Mouse (Mus musculus): ENCODE results near the gene Thy1. TPM values are rescaled to one million over a fixed set of nuclear protein-coding genes. Genes with fewer than 3 reads are reported as not detected.

Thy1 gene
- polyA plus RNA-seq, 1 experiment from 2014 or later, result 21.5 TPM

DNA sequence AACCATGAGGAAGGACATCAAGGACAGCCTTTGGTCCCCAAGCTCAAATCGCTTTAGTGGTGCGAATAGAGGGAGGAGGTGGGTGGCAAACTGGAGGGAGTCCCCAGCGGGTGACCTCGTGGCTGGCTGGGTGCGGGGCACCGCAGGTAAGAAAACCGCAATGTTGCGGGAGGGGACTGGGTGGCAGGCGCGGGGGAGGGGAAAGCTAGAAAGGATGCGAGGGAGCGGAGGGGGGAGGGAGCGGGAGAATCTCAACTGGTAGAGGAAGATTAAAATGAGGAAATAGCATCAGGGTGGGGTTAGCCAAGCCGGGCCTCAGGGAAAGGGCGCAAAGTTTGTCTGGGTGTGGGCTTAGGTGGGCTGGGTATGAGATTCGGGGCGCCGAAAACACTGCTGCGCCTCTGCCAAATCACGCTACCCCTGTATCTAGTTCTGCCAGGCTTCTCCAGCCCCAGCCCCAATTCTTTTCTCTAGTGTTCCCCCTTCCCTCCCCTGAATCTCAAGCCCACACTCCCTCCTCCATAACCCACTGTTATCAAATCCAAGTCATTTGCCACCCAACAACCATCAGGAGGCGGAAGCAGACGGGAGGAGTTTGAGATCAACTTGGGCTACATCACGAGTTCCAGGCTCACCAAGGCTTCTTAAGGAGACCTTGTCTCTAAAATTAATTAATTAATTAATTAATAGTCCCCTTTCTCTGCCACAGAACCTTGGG lies 683 bp downstream of the Thy1 start:
- Histone ChIP-seq H3K4me1 (ENCODE audit: control insufficient read depth, insufficient read depth, low read length) (peaks cover 5% of the 10 kb centered on the region; the same call in 1 of the 2 replicates), H3K27ac (ENCODE audit: low read length) (no peak overlapping the region), H3K4me2 (ENCODE audit: low read depth, low read length) (peak overlapping the region; percentile 47), H3K4me3 (ENCODE audit: low read length) (peak overlapping the region; percentile 50), H3K36me3 (ENCODE audit: control insufficient read depth, insufficient read depth) (no peaks in the 10 kb centered on the region), H3K9ac (ENCODE audit: low read length) (peak overlapping the region; percentile 61), H3K9me3 (replicated peaks; ENCODE audit: control insufficient read depth, low read length) (no peaks in the 10 kb centered on the region), H3K27me3 (ENCODE audit: control insufficient read depth, insufficient read depth, low read length) (peaks cover 23% of the 10 kb centered on the region)
- WGBS, result 4% methylated on average over 22 of the region's 23 CpGs
- no peak for ATAC-seq (replicated peaks; ENCODE audit: extremely low read depth, insufficient read depth, low FRiP score)

DNA sequence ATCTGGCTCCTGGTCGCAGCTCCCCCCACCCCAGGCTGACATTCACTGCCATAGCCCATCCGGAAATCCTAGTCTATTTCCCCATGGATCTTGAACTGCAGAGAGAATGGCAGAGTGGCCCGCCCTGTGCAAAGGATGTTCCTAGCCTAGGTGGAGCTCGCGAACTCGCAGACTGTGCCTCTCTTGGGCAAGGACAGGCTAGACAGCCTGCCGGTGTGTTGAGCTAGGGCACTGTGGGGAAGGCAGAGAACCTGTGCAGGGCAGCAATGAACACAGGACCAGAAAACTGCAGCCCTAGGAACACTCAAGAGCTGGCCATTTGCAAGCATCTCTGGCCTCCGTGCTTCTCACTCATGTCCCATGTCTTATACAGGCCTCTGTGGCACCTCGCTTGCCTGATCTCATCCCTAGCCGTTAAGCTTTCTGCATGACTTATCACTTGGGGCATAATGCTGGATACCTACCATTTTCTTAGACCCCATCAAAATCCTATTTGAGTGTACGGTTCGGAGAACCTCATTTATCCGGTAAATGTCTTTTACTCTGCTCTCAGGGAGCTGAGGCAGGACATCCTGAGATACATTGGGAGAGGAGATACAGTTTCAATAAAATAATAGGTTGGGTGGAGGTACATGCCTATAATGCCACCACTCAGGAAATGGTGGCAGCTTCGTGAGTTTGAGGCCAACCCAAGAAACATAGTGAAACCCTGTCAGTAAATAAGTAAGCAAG lies 1.4 kb downstream of the Thy1 start:
- Histone ChIP-seq H3K4me1 (ENCODE audit: control insufficient read depth, insufficient read depth, low read length) (peaks cover 5% of the 10 kb centered on the region; the same call in 1 of the 2 replicates), H3K4me3 (ENCODE audit: low read length) (peak overlapping the region; percentile 50), H3K9ac (ENCODE audit: low read length) (peak overlapping the region; percentile 21; the same call in 1 of the 2 replicates), H3K27me3 (ENCODE audit: control insufficient read depth, insufficient read depth, low read length) (peaks cover 23% of the 10 kb centered on the region), H3K27ac (ENCODE audit: low read length) (no peak overlapping the region), H3K4me2 (ENCODE audit: low read depth, low read length) (peak overlapping the region; percentile 47), H3K9me3 (replicated peaks; ENCODE audit: control insufficient read depth, low read length) (no peaks in the 10 kb centered on the region), H3K36me3 (ENCODE audit: control insufficient read depth, insufficient read depth) (no peaks in the 10 kb centered on the region)
- WGBS, result 42% methylated on average over 14 of the region's 14 CpGs
- ATAC-seq (replicated peaks; ENCODE audit: extremely low read depth, insufficient read depth, low FRiP score), result no peak

- no peak overlapping the region for H3K9ac ChIP-seq (ENCODE audit: low read length)
- no peak overlapping the region; the same call in 1 of the 2 replicates for H3K27ac ChIP-seq (ENCODE audit: low read length)
- 73% methylated on average over 3 of the region's 3 CpGs for WGBS
- peaks cover 23% of the 10 kb centered on the region for H3K27me3 ChIP-seq (ENCODE audit: control insufficient read depth, insufficient read depth, low read length)
- peak overlapping the region; percentile 47; the same call in 1 of the 2 replicates for H3K4me2 ChIP-seq (ENCODE audit: low read depth, low read length)
- peaks cover 5% of the 10 kb centered on the region; the same call in 1 of the 2 replicates for H3K4me1 ChIP-seq (ENCODE audit: control insufficient read depth, insufficient read depth, low read length)
- no peak for ATAC-seq (replicated peaks; ENCODE audit: extremely low read depth, insufficient read depth, low FRiP score)
- peak overlapping the region; percentile 50 for H3K4me3 ChIP-seq (ENCODE audit: low read length)
- no peaks in the 10 kb centered on the region for H3K9me3 ChIP-seq (replicated peaks; ENCODE audit: control insufficient read depth, low read length)
- H3K36me3 ChIP-seq (ENCODE audit: control insufficient read depth, insufficient read depth), result no peaks in the 10 kb centered on the region
Observed at GRCm38 (mm10) chr9:44045158-44045883, 2.1 kb downstream of the Thy1 start.

- WGBS, result 75% methylated on average over 5 of the region's 5 CpGs
- Histone ChIP-seq H3K4me3 (ENCODE audit: low read length) (peak overlapping the region; percentile 13; the same call in 1 of the 2 replicates), H3K27ac (ENCODE audit: low read length) (no peak overlapping the region; the same call in 1 of the 2 replicates)
Observed at GRCm38 (mm10) chr9:44045884-44046272, 2.7 kb downstream of the Thy1 start.

GRCm38 (mm10) chr9:44046426-44046825 lies 3.2 kb downstream of the Thy1 start:
- Histone ChIP-seq H3K4me1 (ENCODE audit: control insufficient read depth, insufficient read depth, low read length) (peaks cover 5% of the 10 kb centered on the region; the same call in 1 of the 2 replicates), H3K27ac (ENCODE audit: low read length) (peak overlapping the region; percentile 30; the same call in 1 of the 2 replicates), H3K9ac (ENCODE audit: low read length) (no peak overlapping the region; the same call in 1 of the 2 replicates), H3K27me3 (ENCODE audit: control insufficient read depth, insufficient read depth, low read length) (peaks cover 23% of the 10 kb centered on the region), H3K9me3 (replicated peaks; ENCODE audit: control insufficient read depth, low read length) (no peaks in the 10 kb centered on the region), H3K4me3 (ENCODE audit: low read length) (peak overlapping the region; percentile 7; the same call in 1 of the 2 replicates), H3K4me2 (ENCODE audit: low read depth, low read length) (peak overlapping the region; percentile 14; the same call in 1 of the 2 replicates), H3K36me3 (ENCODE audit: control insufficient read depth, insufficient read depth) (no peaks in the 10 kb centered on the region)
- WGBS, result 75% methylated on average over 12 of the region's 12 CpGs
- no peak for ATAC-seq (replicated peaks; ENCODE audit: extremely low read depth, insufficient read depth, low FRiP score)

More at GRCm38 (mm10) chr9:44045884-44046272, 2.7 kb downstream of the Thy1 start:
- no peaks in the 10 kb centered on the region for H3K36me3 ChIP-seq (ENCODE audit: control insufficient read depth, insufficient read depth)
- ATAC-seq (replicated peaks; ENCODE audit: extremely low read depth, insufficient read depth, low FRiP score), result no peak
- H3K4me1 ChIP-seq (ENCODE audit: control insufficient read depth, insufficient read depth, low read length), result peaks cover 5% of the 10 kb centered on the region; the same call in 1 of the 2 replicates
- peaks cover 23% of the 10 kb centered on the region for H3K27me3 ChIP-seq (ENCODE audit: control insufficient read depth, insufficient read depth, low read length)
- H3K9ac ChIP-seq (ENCODE audit: low read length), result no peak overlapping the region
- H3K4me2 ChIP-seq (ENCODE audit: low read depth, low read length), result 0 out of 2 replicates have a peak overlapping the region, but pooled peaks have one; percentile 24
- H3K9me3 ChIP-seq (replicated peaks; ENCODE audit: control insufficient read depth, low read length), result no peaks in the 10 kb centered on the region

GRCm38 (mm10) chr9:44047071-44047470 lies 3.9 kb downstream of the Thy1 start:
- Histone ChIP-seq H3K9ac (ENCODE audit: low read length) (no peak overlapping the region), H3K9me3 (replicated peaks; ENCODE audit: control insufficient read depth, low read length) (no peaks in the 10 kb centered on the region), H3K4me2 (ENCODE audit: low read depth, low read length) (no peak overlapping the region; the same call in 1 of the 2 replicates), H3K4me3 (ENCODE audit: low read length) (no peak overlapping the region), H3K36me3 (ENCODE audit: control insufficient read depth, insufficient read depth) (no peaks in the 10 kb centered on the region), H3K4me1 (ENCODE audit: control insufficient read depth, insufficient read depth, low read length) (peaks cover 5% of the 10 kb centered on the region; the same call in 1 of the 2 replicates), H3K27ac (ENCODE audit: low read length) (no peak overlapping the region; the same call in 1 of the 2 replicates), H3K27me3 (ENCODE audit: control insufficient read depth, insufficient read depth, low read length) (peaks cover 22% of the 10 kb centered on the region)
- no peak for ATAC-seq (replicated peaks; ENCODE audit: extremely low read depth, insufficient read depth, low FRiP score)
- WGBS, result 43% methylated on average over 6 of the region's 6 CpGs

GRCm38 (mm10) chr9:44047571-44048490 lies 4.6 kb downstream of the Thy1 start:
- Histone ChIP-seq H3K4me1 (ENCODE audit: control insufficient read depth, insufficient read depth, low read length) (peaks cover 5% of the 10 kb centered on the region; the same call in 1 of the 2 replicates), H3K27ac (ENCODE audit: low read length) (no peak overlapping the region), H3K36me3 (ENCODE audit: control insufficient read depth, insufficient read depth) (no peaks in the 10 kb centered on the region), H3K9me3 (replicated peaks; ENCODE audit: control insufficient read depth, low read length) (no peaks in the 10 kb centered on the region), H3K9ac (ENCODE audit: low read length) (no peak overlapping the region), H3K4me2 (ENCODE audit: low read depth, low read length) (no peak overlapping the region; the same call in 1 of the 2 replicates), H3K4me3 (ENCODE audit: low read length) (no peak overlapping the region), H3K27me3 (ENCODE audit: control insufficient read depth, insufficient read depth, low read length) (peaks cover 20% of the 10 kb centered on the region)
- WGBS, result 68% methylated on average over 14 of the region's 14 CpGs
- ATAC-seq (replicated peaks; ENCODE audit: extremely low read depth, insufficient read depth, low FRiP score), result no peak

All from heart, embryonic 16.5 days (tissue).